Mouse (Mus musculus): ENCODE results near the gene Gpnmb. TPM values are rescaled to one million over a fixed set of nuclear protein-coding genes. Genes with fewer than 3 reads are reported as not detected.
A peak's percentile ranks its signal among the peaks of the same experiment; 100 is the strongest.

The Gpnmb gene
- polyA plus RNA-seq, 1 experiment: 0.88 TPM

- Histone ChIP-seq H3K4me3 (ENCODE audit: insufficient read depth, poor library complexity, severe bottlenecking) (no peak overlapping the region), H3K36me3 (ENCODE audit: control insufficient read depth, insufficient read depth) (no peaks in the 10 kb centered on the region), H3ac (ENCODE audit: control insufficient read depth, insufficient read length, low read depth) (no peak overlapping the region), H3K79me2 (ENCODE audit: control insufficient read depth, insufficient read depth) (no peaks in the 10 kb centered on the region), H3K27me3 (ENCODE audit: control insufficient read depth, insufficient read depth, insufficient read length) (no peaks in the 10 kb centered on the region), H3K79me3 (ENCODE audit: low read depth) (no peaks in the 10 kb centered on the region)
- peak; percentile 10 for TF ChIP-seq USF1 (IDR thresholded peaks at IDR 0.05; ENCODE audit: low read depth)
- no peak for TF ChIP-seq CTCF (IDR thresholded peaks at IDR 0.05; ENCODE audit: control insufficient read depth, insufficient read depth, insufficient read length)
Observed at GRCm38 (mm10) chr6:49023315-49023714, 13.0 kb upstream of the Gpnmb start.

- Histone ChIP-seq H3K4me3 (ENCODE audit: insufficient read depth, poor library complexity, severe bottlenecking) (no peak overlapping the region), H3ac (ENCODE audit: control insufficient read depth, insufficient read length, low read depth) (no peak overlapping the region), H3K36me3 (ENCODE audit: control insufficient read depth, insufficient read depth) (no peaks in the 10 kb centered on the region), H3K79me2 (ENCODE audit: control insufficient read depth, insufficient read depth) (no peaks in the 10 kb centered on the region), H3K79me3 (ENCODE audit: low read depth) (no peaks in the 10 kb centered on the region), H3K27me3 (ENCODE audit: control insufficient read depth, insufficient read depth, insufficient read length) (peaks cover 6% of the 10 kb centered on the region)
- TF ChIP-seq FOSL1 (IDR thresholded peaks at IDR 0.05; ENCODE audit: insufficient read depth, low read length, poor library complexity, severe bottlenecking): no peak
- no peak for TF ChIP-seq MYOG (IDR thresholded peaks at IDR 0.05; ENCODE audit: control insufficient read depth, extremely low read depth, insufficient read length)
- no peak for TF ChIP-seq MYOD1 (IDR thresholded peaks at IDR 0.05; ENCODE audit: control insufficient read depth, insufficient read length, low read depth)
- no peak for TF ChIP-seq USF1 (IDR thresholded peaks at IDR 0.05; ENCODE audit: low read depth)
- no peak for TF ChIP-seq CEBPB (IDR thresholded peaks at IDR 0.05; ENCODE audit: low read depth)
- TF ChIP-seq MAX (IDR thresholded peaks at IDR 0.05): no peak
- TF ChIP-seq CTCF (IDR thresholded peaks at IDR 0.05; ENCODE audit: control insufficient read depth, insufficient read depth, insufficient read length): no peak
Observed at GRCm38 (mm10) chr6:49025290-49025689, 11.1 kb upstream of the Gpnmb start.

- no peak overlapping the region for H3K4me3 ChIP-seq (ENCODE audit: insufficient read depth, poor library complexity, severe bottlenecking)
- no peaks in the 10 kb centered on the region for H3K36me3 ChIP-seq (ENCODE audit: control insufficient read depth, insufficient read depth)
- no peak for TF ChIP-seq CEBPB (IDR thresholded peaks at IDR 0.05; ENCODE audit: low read depth)
- TF ChIP-seq MAX (IDR thresholded peaks at IDR 0.05): no peak
- no peak for TF ChIP-seq CTCF (IDR thresholded peaks at IDR 0.05; ENCODE audit: control insufficient read depth, insufficient read depth, insufficient read length)
- no peak for TF ChIP-seq MYOD1 (IDR thresholded peaks at IDR 0.05; ENCODE audit: control insufficient read depth, insufficient read length, low read depth)
- TF ChIP-seq USF1 (IDR thresholded peaks at IDR 0.05; ENCODE audit: low read depth): no peak
- TF ChIP-seq MYOG (IDR thresholded peaks at IDR 0.05; ENCODE audit: control insufficient read depth, extremely low read depth, insufficient read length): no peak
- TF ChIP-seq FOSL1 (IDR thresholded peaks at IDR 0.05; ENCODE audit: insufficient read depth, low read length, poor library complexity, severe bottlenecking): no peak
- H3K79me3 ChIP-seq (ENCODE audit: low read depth): no peaks in the 10 kb centered on the region
- H3K27me3 ChIP-seq (ENCODE audit: control insufficient read depth, insufficient read depth, insufficient read length): peaks cover 6% of the 10 kb centered on the region
- no peak overlapping the region for H3ac ChIP-seq (ENCODE audit: control insufficient read depth, insufficient read length, low read depth)
- no peaks in the 10 kb centered on the region for H3K79me2 ChIP-seq (ENCODE audit: control insufficient read depth, insufficient read depth)
Observed at GRCm38 (mm10) chr6:49026496-49026895, 9.8 kb upstream of the Gpnmb start.

GRCm38 (mm10) chr6:49028019-49028418 lies 8.3 kb upstream of the Gpnmb start:
- H3K79me3 ChIP-seq (ENCODE audit: low read depth): no peaks in the 10 kb centered on the region
- no peaks in the 10 kb centered on the region for H3K79me2 ChIP-seq (ENCODE audit: control insufficient read depth, insufficient read depth)
- H3K4me3 ChIP-seq (ENCODE audit: insufficient read depth, poor library complexity, severe bottlenecking): no peak overlapping the region
- H3ac ChIP-seq (ENCODE audit: control insufficient read depth, insufficient read length, low read depth): no peak overlapping the region
- no peak for TF ChIP-seq CEBPB (IDR thresholded peaks at IDR 0.05; ENCODE audit: low read depth)
- no peak for TF ChIP-seq CTCF (IDR thresholded peaks at IDR 0.05; ENCODE audit: control insufficient read depth, insufficient read depth, insufficient read length)
- TF ChIP-seq MYOD1 (IDR thresholded peaks at IDR 0.05; ENCODE audit: control insufficient read depth, insufficient read length, low read depth): no peak
- no peak for TF ChIP-seq FOSL1 (IDR thresholded peaks at IDR 0.05; ENCODE audit: insufficient read depth, low read length, poor library complexity, severe bottlenecking)
- peaks cover 8% of the 10 kb centered on the region for H3K27me3 ChIP-seq (ENCODE audit: control insufficient read depth, insufficient read depth, insufficient read length)
- no peaks in the 10 kb centered on the region for H3K36me3 ChIP-seq (ENCODE audit: control insufficient read depth, insufficient read depth)

GRCm38 (mm10) chr6:49028708-49029107 lies 7.6 kb upstream of the Gpnmb start:
- no peaks in the 10 kb centered on the region for H3K79me2 ChIP-seq (ENCODE audit: control insufficient read depth, insufficient read depth)
- no peaks in the 10 kb centered on the region for H3K79me3 ChIP-seq (ENCODE audit: low read depth)
- H3K36me3 ChIP-seq (ENCODE audit: control insufficient read depth, insufficient read depth): no peaks in the 10 kb centered on the region
- peaks cover 8% of the 10 kb centered on the region for H3K27me3 ChIP-seq (ENCODE audit: control insufficient read depth, insufficient read depth, insufficient read length)
- H3K4me3 ChIP-seq (ENCODE audit: insufficient read depth, poor library complexity, severe bottlenecking): no peak overlapping the region
- H3ac ChIP-seq (ENCODE audit: control insufficient read depth, insufficient read length, low read depth): no peak overlapping the region
- TF ChIP-seq USF1 (IDR thresholded peaks at IDR 0.05; ENCODE audit: low read depth) (no peak), CTCF (IDR thresholded peaks at IDR 0.05; ENCODE audit: control insufficient read depth, insufficient read depth, insufficient read length) (no peak), MYOG (IDR thresholded peaks at IDR 0.05; ENCODE audit: control insufficient read depth, extremely low read depth, insufficient read length) (no peak), CEBPB (IDR thresholded peaks at IDR 0.05; ENCODE audit: low read depth) (no peak), MAX (IDR thresholded peaks at IDR 0.05) (no peak), FOSL1 (IDR thresholded peaks at IDR 0.05; ENCODE audit: insufficient read depth, low read length, poor library complexity, severe bottlenecking) (no peak), MYOD1 (IDR thresholded peaks at IDR 0.05; ENCODE audit: control insufficient read depth, insufficient read length, low read depth) (no peak)

GRCm38 (mm10) chr6:49031230-49031629 lies 5.1 kb upstream of the Gpnmb start:
- no peak for TF ChIP-seq USF1 (IDR thresholded peaks at IDR 0.05; ENCODE audit: low read depth)
- no peak for TF ChIP-seq MAX (IDR thresholded peaks at IDR 0.05)
- no peak for TF ChIP-seq MYOG (IDR thresholded peaks at IDR 0.05; ENCODE audit: control insufficient read depth, extremely low read depth, insufficient read length)
- no peak for TF ChIP-seq MYOD1 (IDR thresholded peaks at IDR 0.05; ENCODE audit: control insufficient read depth, insufficient read length, low read depth)
- TF ChIP-seq CTCF (IDR thresholded peaks at IDR 0.05; ENCODE audit: control insufficient read depth, insufficient read depth, insufficient read length): no peak
- no peak for TF ChIP-seq FOSL1 (IDR thresholded peaks at IDR 0.05; ENCODE audit: insufficient read depth, low read length, poor library complexity, severe bottlenecking)
- TF ChIP-seq CEBPB (IDR thresholded peaks at IDR 0.05; ENCODE audit: low read depth): no peak
- Histone ChIP-seq H3K4me3 (ENCODE audit: insufficient read depth, poor library complexity, severe bottlenecking) (no peak overlapping the region), H3K27me3 (ENCODE audit: control insufficient read depth, insufficient read depth, insufficient read length) (peaks cover 8% of the 10 kb centered on the region), H3ac (ENCODE audit: control insufficient read depth, insufficient read length, low read depth) (no peak overlapping the region), H3K79me3 (ENCODE audit: low read depth) (no peaks in the 10 kb centered on the region), H3K36me3 (ENCODE audit: control insufficient read depth, insufficient read depth) (no peaks in the 10 kb centered on the region), H3K79me2 (ENCODE audit: control insufficient read depth, insufficient read depth) (no peaks in the 10 kb centered on the region)

Data from C2C12 (cell line).